Mouse (Mus musculus) kidney, adult 8-10 months (tissue): Measurements from ENCODE around the gene 4931440F15Rik.
"Not testable (repeated sequence)": the region's sequence is repeated elsewhere in the genome, so short reads cannot be mapped to it uniquely, and the experiment has no call there.

Experiments
- DNase-seq, 2 experiments: peaks; one replicate each; pipeline ENCODE4 v3.0.0; 2022

4931440F15Rik gene

GRCm38 (mm10) chr11:29825271-29825718 lies at the start of gene 4931440F15Rik:
TSS of gene 4931440F15Rik (minus strand) at chr11:29825668.
- not testable (repeated sequence) for DNase-seq

GRCm38 (mm10) chr11:29874781-29875180 lies 49.3 kb upstream of the 4931440F15Rik start:
- DNase-seq, result not testable (repeated sequence)

GRCm38 (mm10) chr11:29870174-29870573 lies 44.7 kb upstream of the 4931440F15Rik start:
- no peak for DNase-seq

- no peak for DNase-seq
Observed at GRCm38 (mm10) chr11:29864269-29864668, 38.8 kb upstream of the 4931440F15Rik start.

- DNase-seq, result peak in 1 of 2 experiments; percentile 29
Observed at GRCm38 (mm10) chr11:29861750-29862397, 36.4 kb upstream of the 4931440F15Rik start.

- DNase-seq, result no peak
Observed at GRCm38 (mm10) chr11:29861040-29861439, 35.6 kb upstream of the 4931440F15Rik start.

GRCm38 (mm10) chr11:29840606-29841227 lies 15.2 kb upstream of the 4931440F15Rik start:
- DNase-seq, result no peak

GRCm38 (mm10) chr11:29839781-29840180 lies 14.3 kb upstream of the 4931440F15Rik start:
- peak; percentile 14 to 55 for DNase-seq

GRCm38 (mm10) chr11:29837066-29837465 lies 11.6 kb upstream of the 4931440F15Rik start:
- no peak for DNase-seq

- no peak for DNase-seq
Observed at GRCm38 (mm10) chr11:29827729-29828128, 2.3 kb upstream of the 4931440F15Rik start.

- DNase-seq, result no peak
Observed at GRCm38 (mm10) chr11:29826001-29826400, 533 bp upstream of the 4931440F15Rik start.

GRCm38 (mm10) chr11:29824474-29825270 lies 796 bp downstream of the 4931440F15Rik start:
- DNase-seq, result not testable (repeated sequence)

- no peak for DNase-seq
Observed at GRCm38 (mm10) chr11:29823141-29823540, 2.3 kb downstream of the 4931440F15Rik start.

- DNase-seq, result no peak
Observed at GRCm38 (mm10) chr11:29815670-29816069, 9.8 kb downstream of the 4931440F15Rik start.

- no peak for DNase-seq
Observed at GRCm38 (mm10) chr11:29815261-29815660, 10.2 kb downstream of the 4931440F15Rik start.

- DNase-seq, result no peak
Observed at GRCm38 (mm10) chr11:29813267-29813666, 12.2 kb downstream of the 4931440F15Rik start.

GRCm38 (mm10) chr11:29812475-29812874 lies 13.0 kb downstream of the 4931440F15Rik start:
- no peak for DNase-seq

GRCm38 (mm10) chr11:29810324-29810723 lies 15.1 kb downstream of the 4931440F15Rik start:
- DNase-seq, result no peak

- no peak for DNase-seq
Observed at GRCm38 (mm10) chr11:29808981-29809589, 16.4 kb downstream of the 4931440F15Rik start.

- DNase-seq, result peak in 1 of 2 experiments; percentile 8
Observed at GRCm38 (mm10) chr11:29808173-29808980, 17.1 kb downstream of the 4931440F15Rik start.

- DNase-seq, result no peak
Observed at GRCm38 (mm10) chr11:29807325-29807724, 18.1 kb downstream of the 4931440F15Rik start.
